Mouse (Mus musculus) right cerebral cortex, postnatal 25 days (tissue): Measurements from ENCODE around the gene Pts.

ENCODE experiments used
- DNase-seq: peaks from one replicate; pipeline ENCODE4 v3.0.0; 2022

The Pts gene

DNA sequence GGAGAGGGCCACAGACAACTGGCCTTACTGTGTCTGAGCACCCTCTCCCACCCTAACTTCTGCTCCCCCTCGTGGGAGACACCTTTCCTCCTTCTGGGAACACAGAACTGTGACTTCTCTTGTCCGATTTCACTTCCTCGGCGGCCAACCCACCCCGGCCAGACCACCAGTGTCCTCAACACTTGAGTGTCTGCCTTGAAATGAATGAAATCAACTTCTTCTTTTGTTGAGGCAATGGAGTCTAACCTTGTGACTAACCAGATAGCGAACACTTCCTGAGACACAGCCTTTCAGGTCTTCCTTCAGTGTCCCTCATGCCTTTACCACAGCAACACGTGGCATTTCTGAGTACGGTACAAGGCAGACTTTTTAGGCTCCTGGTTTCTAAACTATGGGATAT is 45.8 kb downstream of the Pts start:
- DNase-seq, result no peak

DNA sequence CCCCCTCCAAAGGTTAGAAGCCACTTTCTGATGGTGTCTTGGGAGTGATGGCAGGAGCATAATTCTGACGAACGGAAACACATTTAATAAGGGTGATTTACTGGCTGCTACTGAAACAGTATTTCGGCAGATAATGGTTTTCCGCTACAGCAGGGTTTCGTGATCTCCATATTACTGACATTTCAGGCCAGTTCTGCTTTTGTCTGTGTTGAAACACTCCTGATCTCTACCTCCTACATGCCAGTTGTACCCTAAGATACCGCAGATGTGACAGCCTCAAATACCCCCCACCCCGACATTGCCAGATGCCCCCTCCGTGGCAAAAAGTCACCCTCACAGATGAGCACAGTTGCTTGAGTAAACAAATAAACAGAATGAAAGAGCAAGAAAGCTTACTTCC is 49.0 kb downstream of the Pts start:
- DNase-seq, result no peak

DNA sequence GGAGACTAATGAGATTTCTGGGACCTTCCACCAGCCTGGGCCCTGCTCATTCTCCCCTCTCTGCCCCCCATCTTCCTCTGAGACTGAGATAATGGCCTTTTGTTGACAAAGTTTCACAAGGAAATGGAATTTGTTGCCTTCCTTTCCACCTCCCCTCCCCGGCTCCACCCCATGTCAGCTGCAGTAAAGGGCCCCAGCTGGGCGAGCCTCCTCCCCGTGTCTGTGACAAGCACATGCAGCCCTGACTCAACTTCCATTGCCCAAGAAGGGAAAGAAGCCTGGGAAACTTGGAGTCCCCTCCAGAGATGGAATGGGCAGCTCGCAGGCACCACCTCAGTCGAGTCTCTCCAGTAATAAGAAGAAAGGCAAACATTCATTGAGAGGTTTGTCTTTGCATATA is 49.7 kb downstream of the Pts start:
- DNase-seq, result no peak

DNA sequence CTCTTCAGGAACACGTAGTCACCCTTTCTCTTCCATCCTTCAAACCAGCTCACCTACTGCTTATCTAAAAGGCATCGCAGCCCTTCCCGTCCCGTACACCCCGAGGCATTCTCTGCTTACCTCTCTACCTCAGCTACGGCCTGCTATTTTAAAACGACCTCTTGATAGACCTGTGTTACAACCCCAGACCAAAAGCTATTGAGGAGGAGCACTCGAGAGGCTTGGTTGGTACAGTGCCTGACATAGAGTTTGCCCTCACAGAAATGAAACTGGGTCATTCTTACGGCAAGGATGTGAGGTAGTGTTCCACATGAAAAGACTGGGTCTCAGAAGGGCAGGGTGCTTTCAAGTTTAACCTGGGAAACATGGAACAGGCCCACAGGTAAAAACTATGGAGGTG is 51.3 kb downstream of the Pts start:
- DNase-seq, result no peak

DNA sequence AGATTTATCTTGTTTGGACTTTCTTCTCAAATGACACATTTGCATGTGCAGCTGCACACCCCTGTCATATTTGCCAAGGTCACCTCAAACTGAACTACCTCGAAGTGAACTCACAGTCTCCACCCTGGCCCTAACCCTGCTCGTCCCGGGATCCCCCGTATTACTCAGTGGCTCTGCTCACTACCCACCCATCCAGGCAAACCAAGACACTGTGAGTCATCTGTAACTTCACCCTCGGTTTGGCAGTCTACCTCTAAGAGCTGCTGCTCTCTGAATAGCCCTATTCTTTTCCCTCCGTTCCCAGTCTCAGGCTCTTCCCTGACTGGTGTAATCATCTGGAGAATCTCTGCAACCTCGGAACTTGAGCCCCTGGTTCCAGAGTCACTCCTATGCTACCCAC is 51.9 kb downstream of the Pts start:
- no peak for DNase-seq

DNA sequence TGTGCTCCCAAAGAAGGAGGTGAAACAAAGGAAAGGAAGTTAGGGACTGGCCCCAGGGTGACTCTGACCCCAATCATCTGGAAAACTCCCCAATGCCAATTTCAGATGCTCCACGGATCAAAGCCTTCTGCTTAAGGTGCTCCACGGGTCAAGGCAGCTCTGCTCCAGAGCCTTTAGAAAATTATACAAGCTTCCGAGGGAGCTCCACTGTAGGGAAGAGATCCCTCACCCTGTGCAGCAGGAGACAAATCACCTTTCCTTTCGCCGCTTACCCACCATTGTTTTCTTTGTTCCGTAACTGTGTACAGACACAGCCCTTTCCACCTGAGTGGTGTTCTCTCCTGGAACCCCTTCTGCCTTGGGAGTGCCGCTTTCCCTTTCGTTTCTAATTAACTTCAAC is 52.8 kb downstream of the Pts start:
- DNase-seq, result no peak

DNA sequence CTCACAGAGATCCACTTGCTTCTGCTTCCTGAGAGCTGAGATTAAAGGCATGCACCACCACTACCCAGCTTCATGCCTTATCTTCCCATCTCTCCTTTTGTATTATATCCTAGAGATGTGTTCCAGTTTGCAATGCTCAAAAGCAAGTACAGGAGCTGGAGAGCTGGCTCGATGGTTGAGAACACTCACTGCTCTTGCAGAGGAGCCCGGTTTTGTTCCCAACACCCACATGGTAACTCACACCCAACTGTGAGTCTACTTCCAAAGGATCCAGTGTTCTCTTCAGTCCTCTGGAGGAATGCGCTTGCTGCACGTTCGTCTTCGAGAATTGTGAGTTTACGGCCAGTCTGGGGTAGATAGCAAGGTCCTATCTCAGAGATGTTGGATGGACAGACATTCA is 53.2 kb downstream of the Pts start:
- DNase-seq, result no peak
